Mouse (Mus musculus) embryonic facial prominence, embryonic 15.5 days (tissue): ENCODE measurements around the gene Shisal1. TPM values are rescaled to one million over a fixed set of nuclear protein-coding genes. Genes with fewer than 3 reads are reported as not detected.

Experiments
- ATAC-seq: fragments of 200-750 bp; cut with Nextera tagmentation; 2 replicates; pipeline ENCODE4 v1.8.0; 2017; ENCODE audit warnings: low read depth, moderate TSS enrichment; ENCODE audit not compliant: insufficient number of reproducible peaks, low FRiP score, low TSS enrichment
- H3K27ac ChIP-seq: fragments of 300-500 bp; sonication (generic); replicated peaks from 2 replicates; pipeline ENCODE4 v1.5.1; 2015; ENCODE audit warnings: mild to moderate bottlenecking, inconsistent platforms
- H3K27me3 ChIP-seq: fragments of 300-500 bp; sonication (generic); 2 replicates; pipeline ENCODE4 v1.6.1; 2015; ENCODE audit warnings: inconsistent platforms
- H3K36me3 ChIP-seq: fragments of 300-500 bp; sonication (generic); 2 replicates; pipeline ENCODE4 v1.6.1; 2015; ENCODE audit warnings: mild to moderate bottlenecking, inconsistent platforms
- H3K4me1 ChIP-seq: fragments of 300-500 bp; sonication (generic); 2 replicates; pipeline ENCODE4 v1.6.1; 2015; ENCODE audit warnings: inconsistent platforms
- H3K4me2 ChIP-seq: fragments of 300-500 bp; sonication (generic); replicated peaks from 2 replicates; pipeline ENCODE4 v1.6.1; 2015; ENCODE audit warnings: mild to moderate bottlenecking, inconsistent platforms
- H3K4me3 ChIP-seq: fragments of 300-500 bp; sonication (generic); replicated peaks from 2 replicates; pipeline ENCODE4 v1.5.1; 2015; ENCODE audit warnings: mild to moderate bottlenecking, inconsistent platforms
- H3K9ac ChIP-seq: fragments of 300-500 bp; sonication (generic); 2 replicates; pipeline ENCODE4 v1.6.1; 2015; ENCODE audit warnings: inconsistent platforms
- H3K9me3 ChIP-seq: fragments of 300-500 bp; sonication (generic); replicated peaks from 2 replicates; pipeline ENCODE4 v1.6.1; 2016; ENCODE audit warnings: inconsistent platforms
- WGBS: fragments of 180-500 bp; shearing (Covaris S2); methylation state at CpG from one replicate; pipeline ENCODE4 v1.1.7; 2015; 5-methylcytosine and 5-hydroxymethylcytosine counted together
- polyA plus RNA-seq: library from polyadenylated mRNA; unstranded; fragments of >200 nt; fragmentation: Nextera tagmentation; extraction: Ambion mirVana; gene quantifications from 2 replicates; pipeline ENCODE4 v1.2.1, GENCODE M21; 2015

Shisal1 gene
- polyA plus RNA-seq, 1 experiment from 2014 or later, result 6.0 TPM

- H3K9me3 ChIP-seq, result no peaks in the 10 kb centered on the region
- no peak overlapping the region for H3K9ac ChIP-seq
- WGBS, result 74% methylated on average over 5 of the region's 5 CpGs
- H3K27me3 ChIP-seq, result no peaks in the 10 kb centered on the region
- H3K36me3 ChIP-seq, result no peaks in the 10 kb centered on the region
- no peak for ATAC-seq
- no peak overlapping the region for H3K27ac ChIP-seq
- no peak overlapping the region for H3K4me2 ChIP-seq
- no peak overlapping the region for H3K4me3 ChIP-seq
- H3K4me1 ChIP-seq, result no peaks in the 10 kb centered on the region
Observed at GRCm38 (mm10) chr15:84337599-84337998, 109.3 kb downstream of the Shisal1 start.

- Histone ChIP-seq H3K9me3 (no peaks in the 10 kb centered on the region), H3K9ac (no peak overlapping the region), H3K27me3 (no peaks in the 10 kb centered on the region), H3K4me1 (no peaks in the 10 kb centered on the region), H3K4me2 (no peak overlapping the region), H3K36me3 (no peaks in the 10 kb centered on the region), H3K4me3 (no peak overlapping the region), H3K27ac (no peak overlapping the region)
- ATAC-seq, result no peak
- WGBS, result 43% methylated on average over 12 of the region's 12 CpGs
Observed at GRCm38 (mm10) chr15:84336281-84336817, 110.5 kb downstream of the Shisal1 start.

GRCm38 (mm10) chr15:84331066-84331612, 115.8 kb downstream of the Shisal1 start:
- Histone ChIP-seq H3K27ac (no peak overlapping the region), H3K9me3 (no peaks in the 10 kb centered on the region), H3K9ac (no peak overlapping the region), H3K36me3 (no peaks in the 10 kb centered on the region), H3K4me3 (no peak overlapping the region), H3K4me2 (no peak overlapping the region), H3K4me1 (0 out of 2 replicates have a peak, but pooled peaks cover 4% of the 10 kb centered on the region), H3K27me3 (no peaks in the 10 kb centered on the region)
- no peak for ATAC-seq
- 81% methylated on average over 4 of the region's 4 CpGs for WGBS

GRCm38 (mm10) chr15:84329940-84330339, 117.0 kb downstream of the Shisal1 start:
- no peak for ATAC-seq
- Histone ChIP-seq H3K4me2 (no peak overlapping the region), H3K27me3 (no peaks in the 10 kb centered on the region), H3K27ac (no peak overlapping the region), H3K4me1 (peaks cover 13% of the 10 kb centered on the region; the same call in 1 of the 2 replicates), H3K36me3 (no peaks in the 10 kb centered on the region), H3K9me3 (no peaks in the 10 kb centered on the region), H3K9ac (no peak overlapping the region), H3K4me3 (no peak overlapping the region)
- 88% methylated on average over 8 of the region's 8 CpGs for WGBS

Other genes starting within 250 kb of the Shisal1 start
- 4.5 and 4.8 TPM in 2 replicates for gene Parvb, start 215.1 kb downstream of the Shisal1 start, polyA plus RNA-seq
- gene Parvg, start 123.1 kb downstream of the Shisal1 start, polyA plus RNA-seq, result 3.7 and 3.9 TPM in 2 replicates
- 19.5 and 21.5 TPM in 2 replicates for gene Rtl6, start 110.7 kb upstream of the Shisal1 start, polyA plus RNA-seq
- 31.4 and 34.6 TPM in 2 replicates for gene Prr5, start 222.5 kb upstream of the Shisal1 start, polyA plus RNA-seq